In the genomic region with DNA sequence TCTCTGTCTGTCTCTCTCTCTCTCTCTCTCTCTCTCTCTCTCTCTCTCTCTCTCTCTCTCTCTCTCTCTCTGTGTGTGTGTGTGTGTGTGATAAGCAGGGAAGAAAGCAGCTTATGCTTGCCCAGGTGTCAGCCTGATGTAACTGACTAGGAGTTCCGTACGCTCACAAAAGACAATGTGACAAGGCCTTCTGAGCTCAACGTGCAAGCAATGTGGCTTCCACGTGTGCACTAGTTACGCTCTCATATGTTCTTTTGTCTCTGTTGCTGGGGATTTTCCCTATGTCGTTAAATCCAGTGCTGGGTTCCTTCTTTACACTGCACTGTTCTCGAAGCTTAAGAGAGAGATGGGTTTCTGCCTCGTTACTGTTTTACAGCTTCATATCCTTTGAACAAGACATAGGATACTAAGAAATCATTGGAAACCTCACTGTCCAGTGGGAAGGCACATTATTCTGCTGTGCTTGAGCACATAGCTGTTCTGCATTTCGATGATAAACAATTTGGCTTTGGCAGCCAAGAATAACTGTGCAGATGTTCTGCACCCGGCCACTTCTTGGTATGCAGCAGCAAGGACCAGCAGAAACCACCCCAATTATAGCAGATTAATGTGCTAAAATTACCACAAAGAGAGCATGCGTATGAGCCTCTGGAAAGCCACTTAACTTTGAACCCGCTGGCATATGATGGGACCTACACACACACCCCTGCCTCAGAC, we compare ENCODE assay signal across 12 mouse cellular contexts.
DNase-seq lines count a peak whose midpoint lies in the region; ATAC-seq lines count a peak whose summit lies in the region.
"Had no signal": no experiment of that assay in that cellular context is flagged by ENCODE, and none has a peak within 500 bp of the region (broad histone marks: within the 10 kb centered on the region; RNA-seq: fewer than 3 reads in every experiment).

No protein-coding gene starts in this region.

- no peak overlapping the region for H3K9ac ChIP-seq in forebrain, embryonic 16.5 days (replicated peaks; ENCODE audit: low read depth, low read length)

- H3K4me1 ChIP-seq in megakaryocyte, embryonic 14.5 days: peaks cover 83% of the 10 kb centered on the region
- peaks cover 24% of the 10 kb centered on the region for H3K4me1 ChIP-seq in forebrain, embryonic 16.5 days (replicated peaks; ENCODE audit: control insufficient read depth, insufficient read depth, low read length)

- 30% methylated on average over 12 of the region's 12 CpGs for WGBS in forebrain, embryonic 16.5 days

- no peak overlapping the region for H3K4me2 ChIP-seq in forebrain, embryonic 16.5 days (ENCODE audit: low read length)

- H3K9me3 ChIP-seq in megakaryocyte, embryonic 14.5 days: no peaks in the 10 kb centered on the region
- no peaks in the 10 kb centered on the region for H3K9me3 ChIP-seq in forebrain, embryonic 16.5 days (ENCODE audit: control insufficient read depth, low read length)

- DNase-seq in naive thymus-derived CD4-positive, alpha-beta T cell, adult 2 months (ENCODE audit: low read depth): peak; percentile 59
- no peak for DNase-seq in ovary, postnatal 36 days (ENCODE audit: low spot score)
- DNase-seq in right cerebral cortex, postnatal 10 days (ENCODE audit: low spot score in 2 of 2): no peak
- no peak for DNase-seq in layer of hippocampus, adult 11-12 months (ENCODE audit: low spot score)
- DNase-seq: cerebellum, postnatal 36 days; heart, postnatal 14 days; layer of hippocampus, adult 9-11 months; lung, postnatal 14 days had no signal

- peaks cover 89% of the 10 kb centered on the region for H3K36me3 ChIP-seq in megakaryocyte, embryonic 14.5 days (replicated peaks; ENCODE audit: low read length)
- no peaks in the 10 kb centered on the region for H3K36me3 ChIP-seq in forebrain, embryonic 16.5 days (ENCODE audit: control insufficient read depth, insufficient read depth)

- H3K27me3 ChIP-seq in megakaryocyte, embryonic 14.5 days (replicated peaks): no peaks in the 10 kb centered on the region
- H3K27me3 ChIP-seq in forebrain, embryonic 16.5 days (replicated peaks; ENCODE audit: control insufficient read depth, insufficient read depth, low read length): no peaks in the 10 kb centered on the region

- H3K27ac ChIP-seq in forebrain, embryonic 16.5 days (ENCODE audit: low read length): peak overlapping the region; percentile 74

- H3K4me3 ChIP-seq in megakaryocyte, embryonic 14.5 days (replicated peaks): peak overlapping the region; percentile 54
- no peak overlapping the region for H3K4me3 ChIP-seq in forebrain, embryonic 16.5 days (replicated peaks; ENCODE audit: low read length)

- no peak for ATAC-seq in megakaryocyte, adult 5-6 weeks (ENCODE audit: poor library complexity, severe bottlenecking)
- peak; percentile 54 for ATAC-seq in common myeloid progenitor, adult 5-6 weeks (replicated peaks; ENCODE audit: low read depth, poor library complexity, severe bottlenecking)
- ATAC-seq in forebrain, embryonic 16.5 days: peak; percentile 37
